Mouse (Mus musculus) heart, postnatal 25 days (tissue): ENCODE data around the gene Col24a1. TPM values are rescaled to one million over a fixed set of nuclear protein-coding genes. Genes with fewer than 3 reads are reported as not detected.

Experiments used
- DNase-seq: peaks from one replicate; pipeline ENCODE4 v3.0.0; 2022; ENCODE audit warnings: low spot score
- intact Hi-C: fragments of 180-260 bp; cut with DNase I; formaldehyde crosslinking; loops from one replicate; pipeline ENCODE4 v1.15.1; 2025
- total RNA-seq, 2 experiments: library from RNA; stranded (reverse); gene quantifications; 2 replicates each; pipeline ENCODE4 v1.2.3; 2021

Col24a1 gene
- total RNA-seq = under 1 TPM; 0.11 to 0.60 TPM

DNA sequence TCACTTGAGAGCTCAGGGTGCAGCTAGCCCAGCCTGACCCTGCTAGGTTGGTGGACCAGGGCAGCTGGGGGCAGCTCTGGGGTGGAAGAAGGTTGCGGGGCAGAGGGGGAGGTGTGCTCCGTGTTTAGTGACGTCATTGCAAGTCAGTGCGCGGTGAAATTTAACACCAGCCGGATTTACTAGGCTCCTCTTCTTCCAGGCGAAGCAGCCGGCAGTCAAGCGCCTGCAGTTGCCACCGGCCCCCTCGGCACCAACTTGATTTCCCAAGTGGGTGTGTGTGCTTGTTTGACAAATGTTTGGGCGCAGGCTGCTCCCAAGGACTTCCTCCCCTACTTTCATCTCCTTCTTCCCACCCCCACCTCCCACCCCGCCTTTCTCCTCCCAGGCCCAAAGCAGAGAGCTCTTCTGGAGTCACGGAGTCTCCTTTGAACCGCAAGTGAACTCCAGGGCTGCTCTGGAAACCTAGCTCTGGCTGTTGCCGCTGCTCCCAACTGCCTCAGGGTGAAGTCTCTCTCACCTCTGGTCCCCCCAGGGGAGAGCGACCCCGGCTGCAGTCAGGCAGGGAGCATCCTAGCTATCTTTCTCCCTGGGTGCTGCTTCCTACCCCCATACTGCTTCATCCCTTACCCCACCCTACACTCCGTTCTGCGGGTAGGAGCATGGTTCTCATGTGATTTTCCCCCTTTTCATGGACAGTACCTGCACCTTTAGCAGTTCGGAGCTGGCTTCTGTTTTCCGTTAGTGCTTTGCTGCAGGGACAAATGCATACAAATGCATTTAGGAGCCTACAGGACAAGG, at the start of gene Col24a1:
Gene Col24a1, plus strand, starts transcription at position 136 of the 798 bp plus-strand sequence.
- no peak for DNase-seq
- intact Hi-C loops = no loop called here

DNA sequence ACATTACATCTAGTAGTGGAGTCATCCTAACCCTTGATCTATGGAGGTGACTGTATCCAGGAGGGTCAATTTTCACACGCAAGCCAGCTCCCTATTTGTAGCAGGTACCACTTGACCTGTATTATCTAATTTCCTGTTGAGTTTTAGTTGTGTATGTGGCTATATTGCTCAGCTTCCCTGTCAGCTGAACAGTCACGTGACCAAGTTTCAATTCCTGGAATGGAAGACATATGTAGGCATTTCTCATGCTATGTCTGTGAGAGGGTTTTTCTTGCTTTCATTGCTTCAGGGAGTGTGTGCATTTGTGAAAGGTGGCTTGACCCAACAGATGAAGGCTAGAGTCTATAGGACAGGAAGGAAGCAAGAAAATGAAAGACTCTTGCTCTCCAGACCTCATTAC, 44.2 kb upstream of the Col24a1 start:
- intact Hi-C loops = no loop called here
- DNase-seq = no peak

GRCm38 (mm10) chr3:145253066-145253465, 39.2 kb upstream of the Col24a1 start:
- intact Hi-C loops = no loop called here
- no peak for DNase-seq

DNA sequence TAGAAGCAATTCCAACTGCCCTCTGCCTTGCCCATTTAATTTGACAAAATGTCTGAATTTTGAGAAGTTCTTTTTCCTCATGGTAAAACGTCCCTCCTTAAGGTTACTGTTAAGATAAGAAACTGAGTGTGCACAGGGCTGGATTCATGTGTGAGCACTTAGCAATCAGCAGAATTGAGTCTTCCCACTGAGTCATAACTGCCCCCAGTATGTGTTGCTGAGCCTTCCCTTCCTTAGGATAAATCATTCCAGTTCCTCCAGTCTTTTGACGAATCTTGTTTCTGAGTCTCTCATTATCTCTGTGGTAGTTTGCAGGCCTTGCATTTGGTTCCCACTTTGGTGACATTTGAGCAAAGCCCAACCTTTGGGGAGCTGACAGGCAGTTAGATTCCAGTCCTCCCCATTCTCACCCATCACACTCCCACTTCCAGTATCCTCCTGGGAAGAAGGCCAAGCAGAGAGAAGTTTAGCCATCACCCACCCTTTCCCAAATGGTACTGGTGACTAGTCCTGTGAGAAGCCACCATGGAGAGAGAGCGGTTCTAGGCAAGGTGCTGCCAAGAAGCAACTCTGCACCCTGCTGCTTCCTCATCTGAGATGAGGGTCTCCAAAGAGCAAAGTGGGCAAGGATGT, 37.4 kb upstream of the Col24a1 start:
- no peak for DNase-seq
- intact Hi-C loops = no loop called here

DNA sequence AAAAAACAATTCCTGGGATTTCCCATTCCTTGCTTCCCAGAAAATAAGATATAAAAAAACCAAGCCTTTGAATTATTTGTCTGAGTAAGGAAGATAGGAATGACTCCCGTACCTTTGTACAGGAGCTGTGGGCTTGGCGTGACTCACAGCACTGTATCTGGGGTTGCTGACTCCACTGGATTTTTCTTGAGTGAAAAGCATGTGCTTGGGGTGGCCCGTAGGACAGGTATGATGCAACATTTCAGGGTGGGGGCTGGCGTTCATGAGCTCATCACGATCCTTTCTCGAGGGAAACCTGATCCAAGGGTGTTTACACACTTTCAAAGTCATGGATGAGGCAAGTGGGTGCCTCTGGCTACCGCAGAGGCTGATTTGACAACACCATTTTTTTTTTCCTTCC, 35.6 kb upstream of the Col24a1 start:
- intact Hi-C loops = no loop called here
- no peak for DNase-seq

GRCm38 (mm10) chr3:145259678-145260077, 32.6 kb upstream of the Col24a1 start:
- intact Hi-C loops = no loop called here
- no peak for DNase-seq

DNA sequence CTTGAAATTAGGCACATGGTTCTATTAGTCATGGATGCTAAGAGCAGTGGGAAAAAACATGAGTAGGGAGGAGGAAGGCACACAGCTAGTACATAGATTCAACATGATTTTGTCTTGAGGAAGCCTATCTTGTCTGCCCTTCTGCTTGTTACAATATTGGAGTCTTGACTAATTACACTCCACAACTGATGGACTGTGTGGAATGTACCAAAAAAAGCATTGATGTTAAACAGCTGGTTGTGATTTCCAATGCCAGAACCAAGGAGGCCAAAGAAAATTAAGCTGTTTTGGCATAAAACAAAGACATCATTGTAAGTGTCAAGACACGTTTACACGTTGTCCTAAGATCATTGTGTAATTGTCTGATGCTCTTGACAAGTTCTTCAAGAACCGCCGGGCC, 29.1 kb upstream of the Col24a1 start:
- intact Hi-C loops = no loop called here
- no peak for DNase-seq

DNA sequence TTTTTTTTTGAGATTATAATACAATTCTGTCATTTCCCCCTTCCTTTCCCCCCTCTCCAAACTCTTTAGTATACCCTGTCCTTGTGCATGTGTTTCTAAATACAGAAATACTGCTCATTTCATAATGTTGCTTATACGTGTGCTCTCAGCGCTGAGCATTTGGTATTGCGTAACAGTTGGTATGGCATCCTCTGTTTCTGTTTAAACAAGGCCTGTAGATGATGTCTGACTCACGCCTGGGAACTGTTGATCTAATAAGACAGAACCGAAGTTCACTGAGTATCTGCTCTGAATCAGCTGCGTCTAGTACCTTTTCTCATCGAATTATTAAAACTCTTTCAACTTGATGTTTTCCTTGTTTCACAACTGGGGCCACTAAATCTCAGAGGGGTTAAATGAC, 24.2 kb upstream of the Col24a1 start:
- DNase-seq = no peak
- intact Hi-C loops = no loop called here

- DNase-seq = no peak
- intact Hi-C loops = no loop called here
Measured at GRCm38 (mm10) chr3:145274191-145274590, 18.1 kb upstream of the Col24a1 start.

- DNase-seq = no peak
- intact Hi-C loops = no loop called here
Measured at GRCm38 (mm10) chr3:145293207-145293606, 935 bp downstream of the Col24a1 start.

DNA sequence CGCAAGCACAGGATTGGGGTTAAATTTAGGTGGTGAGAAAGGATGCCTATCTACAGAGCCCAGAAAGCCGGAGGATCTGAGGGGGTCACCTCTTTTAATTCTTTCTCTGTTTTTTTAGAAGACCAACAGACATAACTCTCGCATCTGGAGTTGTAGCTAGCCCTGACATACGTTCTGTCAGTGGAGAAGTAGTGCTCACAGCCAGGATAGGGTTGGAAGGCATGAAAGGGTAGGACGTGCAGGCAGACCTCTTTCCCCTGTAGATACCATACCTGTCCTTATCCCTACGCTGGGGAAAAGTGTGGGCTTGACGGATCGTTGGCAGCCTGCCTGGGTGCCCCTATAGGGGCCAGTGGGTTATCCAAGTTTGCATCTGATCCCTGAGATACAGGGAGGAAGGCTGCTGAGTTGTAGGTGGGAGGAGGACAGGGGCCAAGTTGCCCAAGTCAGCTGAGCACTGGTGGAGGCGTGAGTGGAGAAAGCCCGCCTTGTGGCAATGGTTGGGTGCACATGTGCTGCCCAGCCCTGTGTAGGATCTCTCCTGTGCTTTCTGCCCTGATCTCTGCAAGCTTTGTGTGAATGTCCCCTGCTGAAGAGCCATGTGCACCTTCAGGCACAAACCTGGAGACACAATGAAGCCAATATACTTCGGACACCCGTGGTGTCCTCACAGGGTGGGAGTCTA, 1.5 kb downstream of the Col24a1 start:
- no peak for DNase-seq
- intact Hi-C loops = no loop called here

DNA sequence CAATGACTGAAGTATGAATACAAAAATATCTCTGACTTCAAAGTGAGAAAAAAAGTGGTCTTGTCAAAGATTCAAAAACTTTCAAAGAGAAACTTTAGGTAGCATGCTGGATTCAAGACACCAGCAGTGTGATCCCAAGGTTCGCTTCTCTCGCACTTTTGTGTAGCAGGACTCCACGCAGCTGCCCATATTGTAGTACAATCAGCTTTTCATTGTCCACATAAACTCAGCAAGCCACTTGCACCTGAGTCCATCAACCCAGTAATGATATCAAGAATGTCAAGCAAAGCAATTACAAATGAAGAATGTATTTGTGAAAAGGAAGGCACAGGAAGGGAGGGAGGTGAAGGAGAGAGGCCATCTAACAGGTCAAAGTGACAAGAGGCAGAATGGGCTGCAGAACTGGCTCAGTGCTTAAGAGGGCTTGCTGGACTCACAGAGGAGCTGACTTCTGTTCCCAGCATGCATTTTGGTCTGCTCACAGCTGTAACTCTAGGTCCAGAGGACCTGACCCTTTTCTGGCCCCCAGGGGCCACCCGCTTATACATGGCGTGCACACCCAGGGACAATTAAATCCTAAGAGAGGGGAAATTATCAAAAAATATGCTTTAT, 7.8 kb downstream of the Col24a1 start:
- intact Hi-C loops = no loop called here
- no peak for DNase-seq

DNA sequence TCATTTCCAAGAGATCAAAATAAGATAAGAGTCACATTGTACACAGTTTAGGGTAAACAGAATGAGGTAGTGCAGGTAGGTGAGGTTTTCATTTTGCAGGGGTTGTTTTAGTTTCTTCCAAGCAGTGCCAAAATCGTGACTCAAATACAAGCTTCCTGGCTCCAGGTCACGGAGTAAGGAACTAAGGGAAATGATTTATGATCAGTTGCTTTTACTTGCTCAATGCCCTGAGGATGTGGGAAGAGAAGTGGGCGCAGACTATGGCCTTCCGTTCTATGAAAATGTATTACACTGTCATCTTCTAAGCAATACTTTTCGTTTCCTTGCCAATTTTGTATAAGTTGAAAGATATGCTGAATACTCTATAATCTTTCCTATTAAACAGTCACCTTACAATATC, 13.0 kb downstream of the Col24a1 start:
- DNase-seq = no peak
- intact Hi-C loops = no loop called here

- intact Hi-C loops = no loop called here
- DNase-seq = no peak
Measured at GRCm38 (mm10) chr3:145307209-145307608, 14.9 kb downstream of the Col24a1 start.

- DNase-seq = no peak
- intact Hi-C loops = no loop called here
Measured at GRCm38 (mm10) chr3:145320587-145321274, 28.5 kb downstream of the Col24a1 start.

DNA sequence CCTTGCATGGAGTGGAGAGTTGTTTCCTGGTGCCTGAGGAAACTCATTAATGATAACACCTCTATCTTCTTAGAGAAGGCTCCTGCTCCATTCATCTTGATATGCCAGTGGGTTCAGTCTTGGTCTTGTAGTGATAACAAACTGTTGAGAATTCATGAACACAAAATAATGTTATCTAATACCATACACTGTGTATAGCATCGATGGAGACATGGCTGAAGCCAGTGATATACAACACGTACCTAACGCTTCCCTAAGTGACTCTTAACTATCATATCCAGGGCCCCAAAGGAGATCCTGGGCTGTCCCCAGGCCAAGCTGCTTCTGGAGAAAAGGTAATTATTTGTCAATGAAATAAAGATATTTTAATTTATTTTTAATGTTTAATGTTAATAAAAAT, 33.1 kb downstream of the Col24a1 start:
- intact Hi-C loops = no loop called here
- no peak for DNase-seq

DNA sequence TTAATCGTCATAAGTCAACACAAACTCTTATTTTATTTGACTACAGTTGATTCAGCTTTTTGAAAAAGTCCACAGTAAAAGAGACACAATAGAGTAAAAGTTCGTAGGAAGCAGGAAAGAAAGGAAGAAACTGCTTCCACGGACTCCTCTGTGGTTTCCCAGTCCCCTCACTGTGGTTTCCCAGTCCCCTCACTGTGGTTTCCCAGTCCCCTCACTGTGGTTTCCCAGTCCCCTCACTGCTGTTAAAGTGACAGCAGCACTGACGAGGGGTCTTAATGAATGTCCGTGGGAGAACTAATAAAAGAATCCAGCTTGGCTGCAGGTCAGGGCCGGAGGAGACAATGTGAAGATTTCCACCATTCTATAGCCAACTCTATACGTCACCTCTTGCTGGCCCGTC, 39.4 kb downstream of the Col24a1 start:
- intact Hi-C loops = no loop called here

GRCm38 (mm10) chr3:145334046-145334445, 41.8 kb downstream of the Col24a1 start:
- intact Hi-C loops = no loop called here

More for the DNA sequence above, 39.4 kb downstream of the Col24a1 start:
- DNase-seq = no peak

DNA sequence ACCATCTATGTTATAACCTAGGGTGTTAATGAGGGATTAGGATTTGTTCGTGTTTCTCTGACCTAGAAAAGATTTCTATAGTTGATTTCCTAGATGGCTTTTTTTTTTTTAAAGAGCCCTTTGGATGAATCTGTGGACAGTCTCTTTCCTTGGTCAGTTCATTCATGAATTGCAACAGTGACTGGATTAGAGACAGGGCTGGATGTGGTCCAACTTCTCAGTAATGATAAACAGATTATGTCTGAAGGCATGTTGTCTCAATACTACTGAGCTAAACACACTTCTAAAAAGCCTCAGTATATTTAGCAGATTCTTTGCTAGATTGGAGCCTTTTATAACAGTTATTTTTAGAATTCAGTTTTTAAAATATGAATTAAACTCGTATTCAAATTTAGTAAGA, 44.9 kb downstream of the Col24a1 start:
- intact Hi-C loops = no loop called here
- DNase-seq = no peak

More at GRCm38 (mm10) chr3:145334046-145334445, 41.8 kb downstream of the Col24a1 start:
- DNase-seq = no peak

DNA sequence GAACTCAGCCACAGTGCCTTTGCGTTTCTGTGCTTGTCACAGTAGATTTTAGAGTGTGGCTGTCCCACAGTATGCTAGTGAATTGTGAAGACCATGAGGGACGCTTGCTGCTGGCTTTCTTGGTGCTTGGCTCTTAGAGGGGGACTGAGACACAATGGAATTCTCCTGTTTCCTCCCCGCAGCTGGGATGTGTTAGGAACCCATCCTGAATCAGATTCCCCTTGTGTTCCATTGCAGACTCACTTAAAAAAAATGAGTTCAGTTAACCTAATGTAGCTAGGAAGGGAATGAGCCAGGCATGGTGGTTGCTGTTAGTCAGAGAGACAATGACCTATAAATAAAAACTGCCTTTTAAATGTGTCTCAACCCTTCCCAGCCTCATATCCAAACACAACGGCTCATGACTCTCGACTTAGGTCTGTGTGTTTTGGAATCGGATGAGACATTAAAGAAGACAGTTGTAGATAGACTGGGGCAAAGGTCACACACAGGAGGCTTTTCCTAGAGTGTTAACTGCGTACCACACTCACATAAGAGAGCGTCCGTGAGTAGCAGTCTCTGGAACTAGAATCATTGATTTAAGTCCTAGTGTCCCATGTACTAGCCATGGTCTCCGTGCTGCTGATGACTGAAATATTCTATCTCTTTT, 47.7 kb downstream of the Col24a1 start:
- no peak for DNase-seq
- intact Hi-C loops = no loop called here
